Mouse (Mus musculus): ENCODE measurements around the gene Zfhx3. TPM values are rescaled to one million over a fixed set of nuclear protein-coding genes. Genes with fewer than 3 reads are reported as not detected.

Gene Zfhx3
- total and polyA plus RNA-seq, 2 experiments from 2014 or later, result 14.9 to 15.3 TPM

GRCm38 (mm10) chr8:108170804-108171203 lies 228.4 kb downstream of the Zfhx3 start:
- Histone ChIP-seq H3K4me2 (ENCODE audit: low read depth, low read length) (no peak overlapping the region), H3K9me3 (ENCODE audit: low read length) (no peaks in the 10 kb centered on the region), H3K4me1 (ENCODE audit: insufficient read depth, low read length) (no peaks in the 10 kb centered on the region), H3K27ac (no peak overlapping the region), H3K27me3 (ENCODE audit: insufficient read depth, low read length) (no peaks in the 10 kb centered on the region), H3K4me3 (ENCODE audit: low read length) (no peak overlapping the region), H3K9ac (replicated peaks; ENCODE audit: low read length) (no peak overlapping the region), H3K36me3 (ENCODE audit: insufficient read depth, low read length) (no peaks in the 10 kb centered on the region)
- TF ChIP-seq CTCF (IDR thresholded peaks at IDR 0.05; ENCODE audit: low read depth), result no peak
- ATAC-seq (no peak), DNase-seq (ENCODE audit: low spot score) (no peak)
- WGBS, result 77% methylated on average over 14 of the region's 14 CpGs

GRCm38 (mm10) chr8:108183296-108183695 lies 240.9 kb downstream of the Zfhx3 start:
- 87% methylated on average over 4 of the region's 4 CpGs for WGBS
- Histone ChIP-seq H3K27me3 (ENCODE audit: insufficient read depth, low read length) (no peaks in the 10 kb centered on the region), H3K9ac (replicated peaks; ENCODE audit: low read length) (no peak overlapping the region), H3K36me3 (ENCODE audit: insufficient read depth, low read length) (no peaks in the 10 kb centered on the region), H3K27ac (no peak overlapping the region), H3K4me2 (ENCODE audit: low read depth, low read length) (no peak overlapping the region), H3K4me3 (ENCODE audit: low read length) (no peak overlapping the region), H3K4me1 (ENCODE audit: insufficient read depth, low read length) (no peaks in the 10 kb centered on the region), H3K9me3 (ENCODE audit: low read length) (no peaks in the 10 kb centered on the region)
- DNase-seq (ENCODE audit: low spot score), result no peak
- no peak for ATAC-seq
- TF ChIP-seq CTCF (IDR thresholded peaks at IDR 0.05; ENCODE audit: low read depth), result no peak

- H3K4me1 ChIP-seq (ENCODE audit: insufficient read depth, low read length), result no peaks in the 10 kb centered on the region
- no peaks in the 10 kb centered on the region for H3K9me3 ChIP-seq (ENCODE audit: low read length)
- no peak for TF ChIP-seq CTCF (IDR thresholded peaks at IDR 0.05; ENCODE audit: low read depth)
- DNase-seq (ENCODE audit: low spot score) (no peak), ATAC-seq (no peak)
- no peak overlapping the region for H3K4me2 ChIP-seq (ENCODE audit: low read depth, low read length)
- H3K27me3 ChIP-seq (ENCODE audit: insufficient read depth, low read length), result no peaks in the 10 kb centered on the region
- 84% methylated on average over 8 of the region's 8 CpGs for WGBS
- no peaks in the 10 kb centered on the region for H3K36me3 ChIP-seq (ENCODE audit: insufficient read depth, low read length)
- H3K27ac ChIP-seq, result no peak overlapping the region
- H3K9ac ChIP-seq (replicated peaks; ENCODE audit: low read length), result no peak overlapping the region
- H3K4me3 ChIP-seq (ENCODE audit: low read length), result no peak overlapping the region
Measured at GRCm38 (mm10) chr8:108183948-108184347, 241.5 kb downstream of the Zfhx3 start.

GRCm38 (mm10) chr8:108186289-108186688 lies 243.8 kb downstream of the Zfhx3 start:
- Histone ChIP-seq H3K9ac (replicated peaks; ENCODE audit: low read length) (no peak overlapping the region), H3K4me2 (ENCODE audit: low read depth, low read length) (no peak overlapping the region), H3K4me1 (ENCODE audit: insufficient read depth, low read length) (no peaks in the 10 kb centered on the region), H3K9me3 (ENCODE audit: low read length) (no peaks in the 10 kb centered on the region), H3K27ac (no peak overlapping the region), H3K27me3 (ENCODE audit: insufficient read depth, low read length) (no peaks in the 10 kb centered on the region), H3K36me3 (ENCODE audit: insufficient read depth, low read length) (no peaks in the 10 kb centered on the region), H3K4me3 (ENCODE audit: low read length) (no peak overlapping the region)
- ATAC-seq, result no peak
- DNase-seq (ENCODE audit: low spot score), result no peak
- TF ChIP-seq CTCF (IDR thresholded peaks at IDR 0.05; ENCODE audit: low read depth), result no peak
- WGBS, result 91% methylated on average over 3 of the region's 3 CpGs

- Histone ChIP-seq H3K27ac (no peak overlapping the region), H3K9me3 (ENCODE audit: low read length) (no peaks in the 10 kb centered on the region), H3K36me3 (ENCODE audit: insufficient read depth, low read length) (no peaks in the 10 kb centered on the region), H3K4me3 (ENCODE audit: low read length) (no peak overlapping the region), H3K27me3 (ENCODE audit: insufficient read depth, low read length) (no peaks in the 10 kb centered on the region), H3K9ac (replicated peaks; ENCODE audit: low read length) (no peak overlapping the region), H3K4me1 (ENCODE audit: insufficient read depth, low read length) (no peaks in the 10 kb centered on the region), H3K4me2 (ENCODE audit: low read depth, low read length) (no peak overlapping the region)
- DNase-seq (ENCODE audit: low spot score) (no peak), ATAC-seq (no peak)
- WGBS, result 72% methylated on average over 4 of the region's 4 CpGs
- TF ChIP-seq CTCF (IDR thresholded peaks at IDR 0.05; ENCODE audit: low read depth), result no peak
Measured at GRCm38 (mm10) chr8:108188044-108188443, 245.6 kb downstream of the Zfhx3 start.

- 34% methylated on average over 8 of the region's 8 CpGs for WGBS
- H3K27me3 ChIP-seq (ENCODE audit: insufficient read depth, low read length), result no peaks in the 10 kb centered on the region
Measured at GRCm38 (mm10) chr8:108194571-108194970, 252.1 kb downstream of the Zfhx3 start.

GRCm38 (mm10) chr8:108215026-108215425 lies 272.6 kb downstream of the Zfhx3 start:
- Histone ChIP-seq H3K9ac (replicated peaks; ENCODE audit: low read length) (no peak overlapping the region), H3K4me2 (ENCODE audit: low read depth, low read length) (no peak overlapping the region), H3K9me3 (ENCODE audit: low read length) (no peaks in the 10 kb centered on the region), H3K36me3 (ENCODE audit: insufficient read depth, low read length) (no peaks in the 10 kb centered on the region), H3K4me3 (ENCODE audit: low read length) (no peak overlapping the region), H3K27ac (no peak overlapping the region), H3K4me1 (ENCODE audit: insufficient read depth, low read length) (no peaks in the 10 kb centered on the region), H3K27me3 (ENCODE audit: insufficient read depth, low read length) (no peaks in the 10 kb centered on the region)
- ATAC-seq, result no peak
- WGBS, result 90% methylated on average over 3 of the region's 3 CpGs
- DNase-seq (ENCODE audit: low spot score), result no peak
- TF ChIP-seq CTCF (IDR thresholded peaks at IDR 0.05; ENCODE audit: low read depth), result no peak

More at GRCm38 (mm10) chr8:108194571-108194970, 252.1 kb downstream of the Zfhx3 start:
- Histone ChIP-seq H3K4me2 (ENCODE audit: low read depth, low read length) (no peak overlapping the region), H3K4me3 (ENCODE audit: low read length) (no peak overlapping the region), H3K4me1 (ENCODE audit: insufficient read depth, low read length) (no peaks in the 10 kb centered on the region), H3K9ac (replicated peaks; ENCODE audit: low read length) (no peak overlapping the region), H3K36me3 (ENCODE audit: insufficient read depth, low read length) (no peaks in the 10 kb centered on the region), H3K9me3 (ENCODE audit: low read length) (no peaks in the 10 kb centered on the region), H3K27ac (no peak overlapping the region)
- no peak for TF ChIP-seq CTCF (IDR thresholded peaks at IDR 0.05; ENCODE audit: low read depth)
- DNase-seq (ENCODE audit: low spot score) (no peak), ATAC-seq (no peak)

Data from hindbrain, postnatal 0 days (tissue).